Mouse (Mus musculus): Measurements from ENCODE around the gene Ces1g. TPM values are rescaled to one million over a fixed set of nuclear protein-coding genes. Genes with fewer than 3 reads are reported as not detected.

Ces1g gene
- polyA plus RNA-seq (2015; fragmentation: Nextera tagmentation; extraction: Ambion mirVana), result not detected in 2 replicates

GRCm38 (mm10) chr8:93337207-93337606, at the start of gene Ces1g:
Ces1g (minus strand) TSS chr8:93337308.
- no peaks in the 10 kb centered on the region for H3K9me3 ChIP-seq (replicated peaks)
- WGBS, result 56% methylated on average over 3 of the region's 3 CpGs
- H3K9ac ChIP-seq, result no peak within 1 kb of the TSS
- no peaks in the 10 kb centered on the region for H3K27me3 ChIP-seq
- no peak within 1 kb of the TSS for H3K27ac ChIP-seq (replicated peaks)
- H3K4me2 ChIP-seq (replicated peaks), result no peak within 1 kb of the TSS
- no peaks in the 10 kb centered on the region for H3K36me3 ChIP-seq
- H3K4me3 ChIP-seq (replicated peaks), result no peak within 1 kb of the TSS
- no peaks in the 10 kb centered on the region for H3K4me1 ChIP-seq
- ATAC-seq (ENCODE audit: insufficient number of reproducible peaks, low FRiP score, low TSS enrichment, low read depth), result no peak

GRCm38 (mm10) chr8:93379625-93380024, 42.5 kb upstream of the Ces1g start, which contains the start of gene Ces1h:
Ces1h (minus strand) TSS chr8:93379725.
- H3K27me3 ChIP-seq, result no peaks in the 10 kb centered on the region
- 74% methylated on average over 4 of the region's 4 CpGs for WGBS
- no peak within 1 kb of the TSS for H3K4me2 ChIP-seq (replicated peaks)

GRCm38 (mm10) chr8:93369481-93369880, 32.4 kb upstream of the Ces1g start:
- no peaks in the 10 kb centered on the region for H3K36me3 ChIP-seq
- no peaks in the 10 kb centered on the region for H3K4me1 ChIP-seq
- WGBS, result 48% methylated on average over 2 of the region's 2 CpGs
- no peaks in the 10 kb centered on the region for H3K27me3 ChIP-seq
- no peak overlapping the region for H3K27ac ChIP-seq (replicated peaks)
- no peaks in the 10 kb centered on the region for H3K9me3 ChIP-seq (replicated peaks)
- no peak for ATAC-seq (ENCODE audit: insufficient number of reproducible peaks, low FRiP score, low TSS enrichment, low read depth)
- H3K9ac ChIP-seq, result no peak overlapping the region
- no peak overlapping the region for H3K4me2 ChIP-seq (replicated peaks)
- H3K4me3 ChIP-seq (replicated peaks), result no peak overlapping the region

More at GRCm38 (mm10) chr8:93379625-93380024, 42.5 kb upstream of the Ces1g start, which contains the start of gene Ces1h:
- ATAC-seq (ENCODE audit: insufficient number of reproducible peaks, low FRiP score, low TSS enrichment, low read depth), result no peak
- Histone ChIP-seq H3K27ac (replicated peaks) (no peak within 1 kb of the TSS), H3K9ac (no peak within 1 kb of the TSS), H3K9me3 (replicated peaks) (no peaks in the 10 kb centered on the region), H3K4me1 (no peaks in the 10 kb centered on the region), H3K36me3 (no peaks in the 10 kb centered on the region), H3K4me3 (replicated peaks) (no peak within 1 kb of the TSS)

GRCm38 (mm10) chr8:93360113-93360512, 23.0 kb upstream of the Ces1g start:
- Histone ChIP-seq H3K4me3 (replicated peaks) (no peak overlapping the region), H3K9me3 (replicated peaks) (no peaks in the 10 kb centered on the region)
- ATAC-seq (ENCODE audit: insufficient number of reproducible peaks, low FRiP score, low TSS enrichment, low read depth), result no peak

GRCm38 (mm10) chr8:93339531-93339930, 2.4 kb upstream of the Ces1g start:
- Histone ChIP-seq H3K36me3 (no peaks in the 10 kb centered on the region), H3K4me1 (no peaks in the 10 kb centered on the region), H3K4me2 (replicated peaks) (no peak overlapping the region), H3K27ac (replicated peaks) (no peak overlapping the region), H3K9ac (no peak overlapping the region), H3K4me3 (replicated peaks) (no peak overlapping the region), H3K27me3 (no peaks in the 10 kb centered on the region), H3K9me3 (replicated peaks) (no peaks in the 10 kb centered on the region)
- 80% methylated on average over 2 of the region's 2 CpGs for WGBS
- no peak for ATAC-seq (ENCODE audit: insufficient number of reproducible peaks, low FRiP score, low TSS enrichment, low read depth)

More at GRCm38 (mm10) chr8:93360113-93360512, 23.0 kb upstream of the Ces1g start:
- Histone ChIP-seq H3K9ac (no peak overlapping the region), H3K4me1 (no peaks in the 10 kb centered on the region), H3K27ac (replicated peaks) (no peak overlapping the region), H3K4me2 (replicated peaks) (no peak overlapping the region), H3K27me3 (no peaks in the 10 kb centered on the region), H3K36me3 (no peaks in the 10 kb centered on the region)

- Histone ChIP-seq H3K36me3 (no peaks in the 10 kb centered on the region), H3K4me3 (replicated peaks) (no peak overlapping the region), H3K4me2 (replicated peaks) (no peak overlapping the region), H3K27ac (replicated peaks) (no peak overlapping the region), H3K9ac (no peak overlapping the region), H3K9me3 (replicated peaks) (no peaks in the 10 kb centered on the region), H3K4me1 (no peaks in the 10 kb centered on the region), H3K27me3 (no peaks in the 10 kb centered on the region)
- WGBS, result 83% methylated on average over 1 of the region's 1 CpGs
- no peak for ATAC-seq (ENCODE audit: insufficient number of reproducible peaks, low FRiP score, low TSS enrichment, low read depth)
These were observed 4.4 kb downstream of the Ces1g start for GRCm38 (mm10) chr8:93332703-93333102.

GRCm38 (mm10) chr8:93331151-93331550, 6.0 kb downstream of the Ces1g start:
- Histone ChIP-seq H3K9ac (no peak overlapping the region), H3K4me3 (replicated peaks) (no peak overlapping the region), H3K36me3 (no peaks in the 10 kb centered on the region), H3K9me3 (replicated peaks) (no peaks in the 10 kb centered on the region), H3K4me1 (no peaks in the 10 kb centered on the region), H3K27me3 (no peaks in the 10 kb centered on the region), H3K27ac (replicated peaks) (no peak overlapping the region), H3K4me2 (replicated peaks) (no peak overlapping the region)
- 85% methylated on average over 2 of the region's 2 CpGs for WGBS
- no peak for ATAC-seq (ENCODE audit: insufficient number of reproducible peaks, low FRiP score, low TSS enrichment, low read depth)

GRCm38 (mm10) chr8:93325123-93325522, 12.0 kb downstream of the Ces1g start:
- Histone ChIP-seq H3K4me2 (replicated peaks) (no peak overlapping the region), H3K4me3 (replicated peaks) (no peak overlapping the region), H3K27ac (replicated peaks) (no peak overlapping the region), H3K4me1 (no peaks in the 10 kb centered on the region), H3K27me3 (no peaks in the 10 kb centered on the region), H3K36me3 (no peaks in the 10 kb centered on the region), H3K9ac (no peak overlapping the region), H3K9me3 (replicated peaks) (no peaks in the 10 kb centered on the region)
- no peak for ATAC-seq (ENCODE audit: insufficient number of reproducible peaks, low FRiP score, low TSS enrichment, low read depth)
- WGBS, result 59% methylated on average over 2 of the region's 2 CpGs

GRCm38 (mm10) chr8:93317031-93317430, 20.1 kb downstream of the Ces1g start:
- no peaks in the 10 kb centered on the region for H3K9me3 ChIP-seq (replicated peaks)
- WGBS, result 81% methylated on average over 2 of the region's 2 CpGs
- H3K27me3 ChIP-seq, result no peaks in the 10 kb centered on the region
- no peaks in the 10 kb centered on the region for H3K36me3 ChIP-seq
- H3K4me2 ChIP-seq (replicated peaks), result no peak overlapping the region
- H3K9ac ChIP-seq, result no peak overlapping the region
- no peak overlapping the region for H3K27ac ChIP-seq (replicated peaks)
- H3K4me3 ChIP-seq (replicated peaks), result no peak overlapping the region
- ATAC-seq (ENCODE audit: insufficient number of reproducible peaks, low FRiP score, low TSS enrichment, low read depth), result no peak
- H3K4me1 ChIP-seq, result no peaks in the 10 kb centered on the region

- Histone ChIP-seq H3K4me2 (replicated peaks) (no peak overlapping the region), H3K27me3 (no peaks in the 10 kb centered on the region), H3K36me3 (no peaks in the 10 kb centered on the region), H3K4me1 (no peaks in the 10 kb centered on the region), H3K4me3 (replicated peaks) (no peak overlapping the region), H3K27ac (replicated peaks) (no peak overlapping the region), H3K9me3 (replicated peaks) (no peaks in the 10 kb centered on the region), H3K9ac (no peak overlapping the region)
- ATAC-seq (ENCODE audit: insufficient number of reproducible peaks, low FRiP score, low TSS enrichment, low read depth), result no peak
- 89% methylated on average over 2 of the region's 2 CpGs for WGBS
These were observed 21.6 kb downstream of the Ces1g start for GRCm38 (mm10) chr8:93315557-93315956.

GRCm38 (mm10) chr8:93283896-93284295, 53.2 kb downstream of the Ces1g start:
- Histone ChIP-seq H3K9ac (no peak overlapping the region), H3K9me3 (replicated peaks) (no peaks in the 10 kb centered on the region; the same call in 1 of the 2 replicates), H3K27ac (replicated peaks) (no peak overlapping the region), H3K4me2 (replicated peaks) (no peak overlapping the region), H3K27me3 (no peaks in the 10 kb centered on the region), H3K36me3 (no peaks in the 10 kb centered on the region), H3K4me3 (replicated peaks) (no peak overlapping the region), H3K4me1 (no peaks in the 10 kb centered on the region)
- no peak for ATAC-seq (ENCODE audit: insufficient number of reproducible peaks, low FRiP score, low TSS enrichment, low read depth)
- WGBS, result 70% methylated on average over 2 of the region's 2 CpGs

- no peak overlapping the region for H3K27ac ChIP-seq (replicated peaks)
- H3K4me1 ChIP-seq, result no peaks in the 10 kb centered on the region
- H3K9me3 ChIP-seq (replicated peaks), result no peaks in the 10 kb centered on the region; the same call in 1 of the 2 replicates
- H3K4me3 ChIP-seq (replicated peaks), result no peak overlapping the region
- no peaks in the 10 kb centered on the region for H3K36me3 ChIP-seq
- no peak overlapping the region for H3K9ac ChIP-seq
- no peak for ATAC-seq (ENCODE audit: insufficient number of reproducible peaks, low FRiP score, low TSS enrichment, low read depth)
- H3K4me2 ChIP-seq (replicated peaks), result no peak overlapping the region
- WGBS, result 81% methylated on average over 3 of the region's 3 CpGs
- H3K27me3 ChIP-seq, result no peaks in the 10 kb centered on the region
These were observed 54.8 kb downstream of the Ces1g start for GRCm38 (mm10) chr8:93282349-93282748.
